Mouse (Mus musculus) midbrain, embryonic 11.5 days (tissue): ENCODE results near the gene Pigm. TPM values are rescaled to one million over a fixed set of nuclear protein-coding genes. Genes with fewer than 3 reads are reported as not detected.

Experiments used
- ATAC-seq: fragments of 200-750 bp; cut with Nextera tagmentation; 2 replicates; pipeline ENCODE4 v1.8.0; 2017; ENCODE audit warnings: moderate TSS enrichment, moderate library complexity; ENCODE audit not compliant: low FRiP score
- DNase-seq: peaks from one replicate; pipeline ENCODE4 v3.0.0; 2015; ENCODE audit warnings: low spot score; ENCODE audit errors: missing footprints
- H3K27ac ChIP-seq: fragments of 300-500 bp; sonication (generic); 2 replicates; pipeline ENCODE4 v1.5.1; 2014; ENCODE audit warnings: low read depth, low read length
- H3K27me3 ChIP-seq: fragments of 300-500 bp; sonication (generic); 2 replicates; pipeline ENCODE4 v1.6.1; 2014; ENCODE audit warnings: mild to moderate bottlenecking, low read length, moderate library complexity, mixed read lengths; ENCODE audit not compliant: control insufficient read depth, insufficient read depth
- H3K36me3 ChIP-seq: fragments of 300-500 bp; sonication (generic); 2 replicates; pipeline ENCODE4 v1.6.1; 2014; ENCODE audit warnings: mild to moderate bottlenecking, low read length, moderate library complexity, mixed read lengths; ENCODE audit not compliant: control insufficient read depth, insufficient read depth
- H3K4me1 ChIP-seq: fragments of 300-500 bp; sonication (generic); 2 replicates; pipeline ENCODE4 v1.6.1; 2014; ENCODE audit warnings: low read length; ENCODE audit not compliant: control insufficient read depth, insufficient read depth
- H3K4me2 ChIP-seq: fragments of 300-500 bp; sonication (generic); 2 replicates; pipeline ENCODE4 v1.6.1; 2014; ENCODE audit warnings: mild to moderate bottlenecking, moderate library complexity
- H3K4me3 ChIP-seq: fragments of 300-500 bp; sonication (generic); 2 replicates; pipeline ENCODE4 v1.5.1; 2014; ENCODE audit warnings: low read depth, low read length
- H3K9ac ChIP-seq: fragments of 300-500 bp; sonication (generic); 2 replicates; pipeline ENCODE4 v1.6.1; 2014; ENCODE audit warnings: low read length
- H3K9me3 ChIP-seq: fragments of 300-500 bp; sonication (generic); 2 replicates; pipeline ENCODE4 v1.6.1; 2016; ENCODE audit warnings: low read length; ENCODE audit not compliant: control insufficient read depth
- WGBS: fragments of 180-500 bp; shearing (Covaris S2); extraction: QIAGEN DNeasy Blood & Tissue Kit; methylation state at CpG from one replicate; pipeline ENCODE4 v1.1.7; 2014; 5-methylcytosine and 5-hydroxymethylcytosine counted together
- polyA plus RNA-seq: library from polyadenylated mRNA; unstranded; fragments of >200 nt; fragmentation: Nextera tagmentation; extraction: Ambion mirVana; gene quantifications from 2 replicates; pipeline ENCODE4 v1.2.1, GENCODE M21; 2014

The Pigm gene
- 11.0 and 12.2 TPM in 2 replicates for polyA plus RNA-seq

- ATAC-seq = peak; percentile 99
- Histone ChIP-seq H3K27me3 (no peaks in the 10 kb centered on the region), H3K9me3 (no peaks in the 10 kb centered on the region), H3K9ac (peak within 1 kb of the TSS; percentile 83), H3K4me1 (peaks cover 17% of the 10 kb centered on the region), H3K27ac (peak within 1 kb of the TSS; percentile 36), H3K4me2 (peak within 1 kb of the TSS; percentile 100), H3K36me3 (peaks cover under 1% of the 10 kb centered on the region; the same call in 1 of the 2 replicates), H3K4me3 (peak within 1 kb of the TSS; percentile 97)
- DNase-seq = peak; percentile 99
- WGBS = under 1% methylated on average over 39 of the region's 39 CpGs
Observed at GRCm38 (mm10) chr1:172376198-172376667, at the start of gene Pigm. Pigm (plus strand) TSS chr1:172376546.

- peaks cover 37% of the 10 kb centered on the region for H3K27me3 ChIP-seq
- no peak overlapping the region for H3K27ac ChIP-seq
- peak overlapping the region; percentile 38; the same call in 1 of the 2 replicates for H3K4me3 ChIP-seq
- no peaks in the 10 kb centered on the region for H3K9me3 ChIP-seq
- no peak overlapping the region for H3K9ac ChIP-seq
- peaks cover 30% of the 10 kb centered on the region for H3K4me1 ChIP-seq
- ATAC-seq = no peak
- 60% methylated on average over 11 of the region's 11 CpGs for WGBS
- H3K36me3 ChIP-seq = no peaks in the 10 kb centered on the region
- peak overlapping the region; percentile 71 for H3K4me2 ChIP-seq
- DNase-seq = peak; percentile 81
Observed at GRCm38 (mm10) chr1:172326684-172327083, 49.7 kb upstream of the Pigm start.

- Histone ChIP-seq H3K27me3 (peaks cover 35% of the 10 kb centered on the region), H3K9me3 (no peaks in the 10 kb centered on the region), H3K4me1 (peaks cover 30% of the 10 kb centered on the region), H3K36me3 (no peaks in the 10 kb centered on the region), H3K4me3 (no peak overlapping the region), H3K27ac (no peak overlapping the region), H3K9ac (no peak overlapping the region), H3K4me2 (no peak overlapping the region)
- ATAC-seq (no peak), DNase-seq (peak; percentile 73)
- WGBS = 93% methylated on average over 16 of the region's 16 CpGs
Observed at GRCm38 (mm10) chr1:172327206-172328001, 48.9 kb upstream of the Pigm start.

GRCm38 (mm10) chr1:172328041-172328440 lies 48.3 kb upstream of the Pigm start:
- no peak overlapping the region for H3K27ac ChIP-seq
- H3K4me1 ChIP-seq = peaks cover 23% of the 10 kb centered on the region
- H3K9me3 ChIP-seq = no peaks in the 10 kb centered on the region
- ATAC-seq (no peak), DNase-seq (no peak)
- 90% methylated on average over 3 of the region's 3 CpGs for WGBS
- no peak overlapping the region for H3K4me3 ChIP-seq
- H3K27me3 ChIP-seq = peaks cover 35% of the 10 kb centered on the region
- H3K36me3 ChIP-seq = no peaks in the 10 kb centered on the region
- no peak overlapping the region for H3K4me2 ChIP-seq
- no peak overlapping the region for H3K9ac ChIP-seq

GRCm38 (mm10) chr1:172328461-172328860 lies 47.9 kb upstream of the Pigm start:
- ATAC-seq (no peak), DNase-seq (no peak)
- Histone ChIP-seq H3K4me2 (no peak overlapping the region), H3K9ac (no peak overlapping the region), H3K36me3 (no peaks in the 10 kb centered on the region), H3K9me3 (no peaks in the 10 kb centered on the region), H3K4me1 (peaks cover 19% of the 10 kb centered on the region), H3K27ac (no peak overlapping the region), H3K27me3 (peaks cover 35% of the 10 kb centered on the region), H3K4me3 (no peak overlapping the region)
- WGBS = 82% methylated on average over 7 of the region's 7 CpGs

- Histone ChIP-seq H3K36me3 (no peaks in the 10 kb centered on the region), H3K9ac (peak within 1 kb of the TSS; percentile 13), H3K9me3 (no peaks in the 10 kb centered on the region), H3K27me3 (peaks cover 35% of the 10 kb centered on the region), H3K4me2 (peak within 1 kb of the TSS; percentile 25; the same call in 1 of the 2 replicates), H3K4me1 (peaks cover 16% of the 10 kb centered on the region), H3K4me3 (no peak within 1 kb of the TSS), H3K27ac (no peak within 1 kb of the TSS)
- peak; percentile 82 for ATAC-seq
- DNase-seq = peak; percentile 88
- 18% methylated on average over 9 of the region's 9 CpGs for WGBS
Observed at GRCm38 (mm10) chr1:172329131-172329530, 47.2 kb upstream of the Pigm start, which contains the start of gene Kcnj9. Kcnj9 (minus strand) TSS chr1:172329318.

- no peak for DNase-seq
- WGBS = 69% methylated on average over 6 of the region's 6 CpGs
- Histone ChIP-seq H3K9me3 (no peaks in the 10 kb centered on the region), H3K36me3 (no peaks in the 10 kb centered on the region), H3K27ac (no peak overlapping the region), H3K4me3 (no peak overlapping the region), H3K4me1 (peaks cover 16% of the 10 kb centered on the region), H3K27me3 (peaks cover 35% of the 10 kb centered on the region), H3K9ac (peak overlapping the region; percentile 13; the same call in 1 of the 2 replicates), H3K4me2 (no peak overlapping the region)
- ATAC-seq = peak; percentile 3; the same call in 1 of the 2 replicates
Observed at GRCm38 (mm10) chr1:172329616-172330015, 46.7 kb upstream of the Pigm start.

- Histone ChIP-seq H3K27me3 (peaks cover 19% of the 10 kb centered on the region), H3K9me3 (no peaks in the 10 kb centered on the region), H3K27ac (no peak overlapping the region), H3K4me2 (no peak overlapping the region), H3K4me1 (peaks cover 8% of the 10 kb centered on the region), H3K9ac (no peak overlapping the region), H3K36me3 (no peaks in the 10 kb centered on the region), H3K4me3 (no peak overlapping the region)
- DNase-seq = no peak
- no peak for ATAC-seq
- 77% methylated on average over 8 of the region's 8 CpGs for WGBS
Observed at GRCm38 (mm10) chr1:172331422-172331947, 44.9 kb upstream of the Pigm start.

GRCm38 (mm10) chr1:172332925-172333324 lies 43.4 kb upstream of the Pigm start:
- Histone ChIP-seq H3K27ac (no peak overlapping the region), H3K4me2 (no peak overlapping the region), H3K27me3 (peaks cover 5% of the 10 kb centered on the region; the same call in 1 of the 2 replicates), H3K4me1 (peaks cover 11% of the 10 kb centered on the region), H3K4me3 (no peak overlapping the region), H3K9me3 (no peaks in the 10 kb centered on the region), H3K9ac (no peak overlapping the region), H3K36me3 (no peaks in the 10 kb centered on the region)
- WGBS = 86% methylated on average over 2 of the region's 2 CpGs
- DNase-seq = no peak
- no peak for ATAC-seq
